Mouse (Mus musculus) forebrain, embryonic 13.5 days (tissue): ENCODE results near the gene Dkk3. TPM values are rescaled to one million over a fixed set of nuclear protein-coding genes. Genes with fewer than 3 reads are reported as not detected.
"Not testable (repeated sequence)": the region's sequence is repeated elsewhere in the genome, so short reads cannot be mapped to it uniquely, and the experiment has no call there.

ENCODE experiments used
- ATAC-seq: fragments of 200-750 bp; cut with Nextera tagmentation; 2 replicates; pipeline ENCODE4 v1.8.0; 2017
- H3K27ac ChIP-seq: fragments of 300-500 bp; sonication (generic); 2 replicates; pipeline ENCODE4 v1.5.1; 2015; ENCODE audit warnings: inconsistent platforms, mild to moderate bottlenecking, moderate library complexity
- H3K27me3 ChIP-seq: fragments of 300-500 bp; sonication (generic); 2 replicates; pipeline ENCODE4 v1.6.1; 2015; ENCODE audit warnings: mild to moderate bottlenecking, inconsistent platforms
- H3K36me3 ChIP-seq: fragments of 300-500 bp; sonication (generic); 2 replicates; pipeline ENCODE4 v1.6.1; 2015; ENCODE audit warnings: mild to moderate bottlenecking, inconsistent platforms; ENCODE audit not compliant: poor library complexity, severe bottlenecking
- H3K4me1 ChIP-seq: fragments of 300-500 bp; sonication (generic); 2 replicates; pipeline ENCODE4 v1.6.1; 2015; ENCODE audit warnings: inconsistent platforms
- H3K4me2 ChIP-seq: fragments of 300-500 bp; sonication (generic); 2 replicates; pipeline ENCODE4 v1.6.1; 2015; ENCODE audit warnings: inconsistent platforms, mild to moderate bottlenecking, moderate library complexity
- H3K4me3 ChIP-seq: fragments of 300-500 bp; sonication (generic); 2 replicates; pipeline ENCODE4 v1.5.1; 2015; ENCODE audit warnings: mild to moderate bottlenecking, inconsistent platforms
- H3K9ac ChIP-seq: fragments of 300-500 bp; sonication (generic); 2 replicates; pipeline ENCODE4 v1.6.1; 2015; ENCODE audit warnings: mild to moderate bottlenecking, inconsistent platforms
- H3K9me3 ChIP-seq: fragments of 300-500 bp; sonication (generic); replicated peaks from 2 replicates; pipeline ENCODE4 v1.6.1; 2016; ENCODE audit warnings: inconsistent platforms
- WGBS: fragments of 180-500 bp; shearing (Covaris S2); methylation state at CpG from one replicate; pipeline ENCODE4 v1.1.7; 2015; 5-methylcytosine and 5-hydroxymethylcytosine counted together
- polyA plus RNA-seq: library from polyadenylated mRNA; unstranded; fragments of >200 nt; fragmentation: Nextera tagmentation; extraction: Ambion mirVana; gene quantifications from 2 replicates; pipeline ENCODE4 v1.2.1, GENCODE M21; 2015

The Dkk3 gene
- polyA plus RNA-seq, 1 experiment from 2014 or later, result 16.0 TPM

DNA sequence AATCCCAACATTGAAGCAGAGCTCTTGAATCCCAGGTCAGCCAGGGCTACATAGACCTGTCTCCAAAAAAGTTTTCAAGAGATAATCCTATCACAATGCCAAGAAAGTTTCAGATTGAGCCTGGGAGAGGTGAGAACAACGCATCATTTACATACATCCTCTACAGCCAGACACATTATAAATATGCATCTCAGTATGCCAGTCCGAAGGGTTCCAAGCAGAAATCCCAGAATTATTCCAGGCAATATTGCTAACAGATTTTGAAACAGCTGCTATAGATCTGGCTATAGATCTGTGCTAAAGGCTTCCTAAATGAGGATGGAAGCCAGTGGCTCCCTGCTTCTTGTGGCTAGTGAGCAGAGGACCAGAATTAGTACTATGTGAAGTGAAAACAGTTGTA lies 58.0 kb downstream of the Dkk3 start:
- Histone ChIP-seq H3K4me2 (no peak overlapping the region), H3K9ac (no peak overlapping the region), H3K9me3 (no peaks in the 10 kb centered on the region), H3K27ac (no peak overlapping the region), H3K27me3 (no peaks in the 10 kb centered on the region), H3K4me3 (no peak overlapping the region), H3K36me3 (peaks cover 88% of the 10 kb centered on the region), H3K4me1 (no peaks in the 10 kb centered on the region)
- 89% methylated on average over 2 of the region's 2 CpGs for WGBS
- peak; percentile 48; the same call in 1 of the 2 replicates for ATAC-seq

DNA sequence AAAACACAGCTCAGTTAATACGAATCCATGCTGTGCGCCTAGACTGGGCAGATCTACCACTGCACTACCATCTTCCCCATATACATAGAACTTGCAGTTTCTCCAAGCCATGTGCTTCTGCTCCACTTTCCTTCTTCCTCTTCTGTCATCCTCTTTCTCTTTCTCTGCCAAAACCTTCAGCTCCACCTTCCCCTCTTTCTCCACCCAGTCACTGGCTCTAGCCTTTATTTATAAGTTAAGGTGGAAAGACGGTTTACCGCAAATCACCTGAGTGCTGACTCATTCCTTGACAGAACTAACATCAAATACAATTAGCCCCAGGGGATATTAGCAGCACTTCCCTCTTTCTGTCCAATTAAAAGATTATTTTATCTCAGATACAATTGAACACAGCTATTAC lies 63.9 kb downstream of the Dkk3 start:
- not testable (repeated sequence) for H3K4me2 ChIP-seq, H3K4me3 ChIP-seq, H3K27me3 ChIP-seq, H3K27ac ChIP-seq, H3K9ac ChIP-seq, ATAC-seq, H3K9me3 ChIP-seq, H3K4me1 ChIP-seq
- 95% methylated on average over 4 of the region's 4 CpGs for WGBS
- H3K36me3 ChIP-seq, result peaks cover 92% of the 10 kb centered on the region

- Histone ChIP-seq H3K36me3 (peaks cover 69% of the 10 kb centered on the region), H3K4me1 (no peaks in the 10 kb centered on the region), H3K27ac (no peak overlapping the region)
Observed at GRCm38 (mm10) chr7:112086186-112086585, 72.7 kb downstream of the Dkk3 start.

DNA sequence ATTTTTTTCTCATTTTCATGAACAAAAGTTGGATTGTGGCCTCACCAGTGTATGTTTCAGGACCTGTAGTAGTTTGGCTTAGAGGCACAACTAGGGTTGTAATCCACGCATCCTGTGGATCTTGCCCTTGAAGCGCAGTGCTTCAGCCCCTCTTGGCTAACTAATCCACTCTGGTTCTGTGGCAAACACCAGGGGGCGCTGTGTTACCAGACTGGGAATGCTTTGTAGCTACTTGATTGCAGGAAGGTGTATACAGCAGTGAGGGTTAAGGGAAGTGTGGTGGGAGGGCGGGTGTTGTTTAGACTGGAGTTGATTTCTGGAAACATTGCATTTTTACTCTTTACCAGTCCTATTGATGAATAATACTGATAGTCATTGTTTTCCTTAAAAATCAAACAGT lies 73.8 kb downstream of the Dkk3 start:
- WGBS, result 37% methylated on average over 4 of the region's 4 CpGs
- ATAC-seq, result 0 out of 2 replicates have a peak, but pooled peaks have one; percentile 33
- no peaks in the 10 kb centered on the region for H3K4me1 ChIP-seq
- peaks cover 67% of the 10 kb centered on the region for H3K36me3 ChIP-seq
- H3K27ac ChIP-seq, result no peak overlapping the region
- H3K9me3 ChIP-seq, result no peaks in the 10 kb centered on the region
- H3K27me3 ChIP-seq, result no peaks in the 10 kb centered on the region
- H3K4me3 ChIP-seq, result no peak overlapping the region
- H3K4me2 ChIP-seq, result no peak overlapping the region
- no peak overlapping the region for H3K9ac ChIP-seq

More at GRCm38 (mm10) chr7:112086186-112086585, 72.7 kb downstream of the Dkk3 start:
- Histone ChIP-seq H3K27me3 (no peaks in the 10 kb centered on the region), H3K4me3 (no peak overlapping the region), H3K4me2 (no peak overlapping the region), H3K9ac (no peak overlapping the region), H3K9me3 (no peaks in the 10 kb centered on the region)
- ATAC-seq, result no peak
- WGBS, result 97% methylated on average over 2 of the region's 2 CpGs

DNA sequence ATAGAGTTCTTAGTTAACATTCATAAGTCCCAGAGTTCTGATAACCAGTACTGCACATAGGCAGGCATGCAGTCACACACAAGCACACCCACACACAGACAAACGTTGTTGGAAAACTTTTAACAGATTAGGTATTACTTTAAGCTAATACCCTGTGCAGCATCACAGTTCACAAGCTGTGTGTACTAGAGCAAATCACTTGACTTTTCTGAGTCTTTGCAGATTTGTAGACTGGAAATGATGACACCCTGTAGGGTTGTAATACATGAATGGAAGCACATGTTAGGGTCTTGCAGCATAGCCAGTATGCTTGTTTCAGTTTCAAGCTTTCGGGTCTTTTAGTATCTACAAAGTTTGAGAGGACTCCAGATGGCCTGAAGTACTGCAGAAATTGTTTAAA lies 74.6 kb downstream of the Dkk3 start:
- WGBS, result 89% methylated on average over 2 of the region's 2 CpGs
- Histone ChIP-seq H3K9ac (no peak overlapping the region), H3K36me3 (peaks cover 65% of the 10 kb centered on the region), H3K27me3 (no peaks in the 10 kb centered on the region), H3K9me3 (no peaks in the 10 kb centered on the region), H3K4me1 (no peaks in the 10 kb centered on the region), H3K4me2 (no peak overlapping the region), H3K4me3 (no peak overlapping the region), H3K27ac (no peak overlapping the region)
- no peak for ATAC-seq

DNA sequence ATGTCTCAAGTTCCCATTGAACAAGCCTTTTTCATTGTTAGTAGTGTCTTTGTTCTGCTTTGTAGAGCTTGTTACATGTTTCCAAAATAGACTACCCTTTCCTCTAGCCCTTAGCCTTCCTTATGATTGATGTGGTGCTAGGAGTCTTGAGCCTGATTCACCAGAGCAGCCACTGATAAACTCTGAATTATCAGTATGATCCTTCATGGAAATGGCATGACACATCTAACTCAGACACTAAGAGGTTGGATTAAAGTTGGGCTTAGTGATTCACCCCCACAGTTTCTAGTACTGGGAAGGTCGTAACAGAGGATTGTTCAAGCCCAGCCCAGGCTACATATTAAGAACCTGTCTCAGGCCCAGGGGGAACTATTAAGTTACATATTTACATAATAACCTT lies 76.2 kb downstream of the Dkk3 start:
- no peak for ATAC-seq
- no peaks in the 10 kb centered on the region for H3K9me3 ChIP-seq
- no peaks in the 10 kb centered on the region for H3K27me3 ChIP-seq
- no peak overlapping the region for H3K4me2 ChIP-seq
- H3K9ac ChIP-seq, result no peak overlapping the region
- H3K27ac ChIP-seq, result no peak overlapping the region
- H3K36me3 ChIP-seq, result peaks cover 68% of the 10 kb centered on the region
- H3K4me3 ChIP-seq, result no peak overlapping the region
- no peaks in the 10 kb centered on the region for H3K4me1 ChIP-seq
- 90% methylated on average over 1 of the region's 1 CpGs for WGBS

DNA sequence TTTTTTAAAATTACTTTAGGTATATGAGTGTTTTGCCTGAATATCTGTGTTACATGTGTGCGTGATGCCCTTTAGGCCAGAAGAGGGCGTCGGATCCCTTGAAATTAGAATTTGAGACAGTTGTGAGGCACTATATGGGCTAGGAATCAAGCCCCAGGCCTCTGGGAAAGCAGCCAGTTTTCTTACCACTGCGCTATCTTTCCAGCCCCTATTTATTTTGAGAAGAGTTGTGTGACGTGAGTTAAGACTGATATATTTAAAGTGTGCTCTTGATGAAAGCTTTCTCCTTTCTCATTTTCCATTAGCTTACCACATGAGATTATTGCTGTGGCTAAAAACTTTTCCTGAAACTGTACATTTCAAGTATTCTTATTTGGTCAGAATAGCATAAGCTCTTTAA lies 84.0 kb downstream of the Dkk3 start:
- H3K9ac ChIP-seq, result no peak overlapping the region
- ATAC-seq, result no peak
- H3K27ac ChIP-seq, result no peak overlapping the region
- H3K27me3 ChIP-seq, result no peaks in the 10 kb centered on the region
- no peaks in the 10 kb centered on the region for H3K9me3 ChIP-seq
- no peak overlapping the region for H3K4me2 ChIP-seq
- H3K36me3 ChIP-seq, result peaks cover 45% of the 10 kb centered on the region
- 91% methylated on average over 5 of the region's 5 CpGs for WGBS
- H3K4me1 ChIP-seq, result no peaks in the 10 kb centered on the region
- H3K4me3 ChIP-seq, result no peak overlapping the region

Other genes starting within 250 kb of the Dkk3 start
- gene Usp47, start 135.6 kb downstream of the Dkk3 start, polyA plus RNA-seq, result 77.1 and 85.3 TPM in 2 replicates
- gene Mical2, start 66.8 kb upstream of the Dkk3 start, polyA plus RNA-seq, result 1.1 and 2.9 TPM in 2 replicates